In the genomic region with DNA sequence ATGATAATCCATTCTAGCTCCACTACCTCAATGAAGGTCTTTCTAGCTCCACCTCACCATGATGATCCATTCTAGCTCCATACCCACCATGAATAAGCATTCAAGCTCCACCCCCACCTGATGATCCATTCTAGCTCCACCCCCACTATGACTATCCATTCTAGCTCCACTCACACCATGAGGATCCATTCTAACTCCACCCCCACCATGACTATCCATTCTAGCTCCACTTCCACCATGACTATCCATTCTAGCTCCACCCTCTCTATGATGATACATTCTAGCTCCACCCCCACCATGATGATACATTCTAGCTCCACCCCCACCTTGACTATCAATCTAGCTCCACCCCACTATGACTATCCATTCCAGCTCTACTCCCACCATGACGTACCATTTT, we compare ENCODE assay signal across 12 mouse cellular contexts. TPM values are rescaled to one million over a fixed set of nuclear protein-coding genes. Genes with fewer than 3 reads are reported as not detected.
DNase-seq lines count a peak whose midpoint lies in the region; ATAC-seq lines count a peak whose summit lies in the region.
"Had no signal": no experiment of that assay in that cellular context is flagged by ENCODE, and none has a peak within 500 bp of the region (broad histone marks: within the 10 kb centered on the region; RNA-seq: fewer than 3 reads in every experiment).

No protein-coding gene starts in this region.

- DNase-seq in embryonic facial prominence, embryonic 11.5 days (ENCODE audit: low spot score) = no peak
- no peak for DNase-seq in embryonic facial prominence, embryonic 10.5 days (ENCODE audit: low spot score)
- no peak for DNase-seq in limb, embryonic 11.5 days (ENCODE audit: low spot score)
- DNase-seq in limb, embryonic 10.5 days (ENCODE audit: low spot score) = no peak
- no peak for DNase-seq in midbrain, embryonic 14.5 days
- no peak for DNase-seq in T-cell, adult 2 months (ENCODE audit: low spot score)
- DNase-seq in ovary, postnatal 14 days (ENCODE audit: low spot score) = no peak
- DNase-seq: cerebellum, adult 9-10 months; gastrocnemius, postnatal 36 days had no signal

- no peak overlapping the region for H3K27ac ChIP-seq in embryonic facial prominence, embryonic 11.5 days (replicated peaks; ENCODE audit: low read depth, low read length)
- no peak overlapping the region for H3K27ac ChIP-seq in embryonic facial prominence, embryonic 10.5 days (replicated peaks)
- no peak overlapping the region for H3K27ac ChIP-seq in limb, embryonic 11.5 days (replicated peaks; ENCODE audit: low read depth, low read length)
- H3K27ac ChIP-seq in limb, embryonic 10.5 days = no peak overlapping the region
- no peak overlapping the region for H3K27ac ChIP-seq in midbrain, embryonic 14.5 days (replicated peaks; ENCODE audit: low read depth, low read length)
- H3K27ac ChIP-seq: hindbrain, embryonic 14.5 days; liver, embryonic 14.5 days had no signal

- ATAC-seq in embryonic facial prominence, embryonic 11.5 days (replicated peaks; ENCODE audit: insufficient number of reproducible peaks, low FRiP score, low TSS enrichment, low read depth) = 0 out of 2 replicates have a peak, but pooled peaks have one; percentile 52
- 0 out of 2 replicates have a peak, but pooled peaks have one; percentile 62 for ATAC-seq in limb, embryonic 11.5 days (ENCODE audit: insufficient number of reproducible peaks, low FRiP score, low TSS enrichment, low read depth)
- peak; percentile 85 for ATAC-seq in erythroblast, adult 5-6 weeks (replicated peaks; ENCODE audit: low FRiP score, poor library complexity, severe bottlenecking)
- ATAC-seq in midbrain, embryonic 14.5 days (ENCODE audit: low FRiP score, low TSS enrichment) = peak; percentile 48

- no peak overlapping the region for H3K4me3 ChIP-seq in embryonic facial prominence, embryonic 11.5 days (ENCODE audit: low read depth, low read length)
- H3K4me3 ChIP-seq in embryonic facial prominence, embryonic 10.5 days = no peak overlapping the region
- H3K4me3 ChIP-seq in limb, embryonic 11.5 days (ENCODE audit: low read depth, low read length) = no peak overlapping the region
- no peak overlapping the region for H3K4me3 ChIP-seq in limb, embryonic 10.5 days
- H3K4me3 ChIP-seq in midbrain, embryonic 14.5 days (replicated peaks; ENCODE audit: low read depth, low read length) = no peak overlapping the region

- no peak overlapping the region for H3K4me2 ChIP-seq in embryonic facial prominence, embryonic 11.5 days (ENCODE audit: low read depth, low read length)
- H3K4me2 ChIP-seq in limb, embryonic 11.5 days (ENCODE audit: low read depth, severe bottlenecking) = no peak overlapping the region
- no peak overlapping the region for H3K4me2 ChIP-seq in midbrain, embryonic 14.5 days (ENCODE audit: low read length)
- H3K4me2 ChIP-seq: hindbrain, embryonic 14.5 days had no signal

- no peaks in the 10 kb centered on the region for H3K4me1 ChIP-seq in embryonic facial prominence, embryonic 11.5 days (ENCODE audit: control insufficient read depth, insufficient read depth, low read length)
- no peaks in the 10 kb centered on the region for H3K4me1 ChIP-seq in embryonic facial prominence, embryonic 10.5 days
- H3K4me1 ChIP-seq in limb, embryonic 11.5 days (ENCODE audit: control insufficient read depth, insufficient read depth, low read length) = no peaks in the 10 kb centered on the region
- peaks cover 3% of the 10 kb centered on the region; the same call in 1 of the 2 replicates for H3K4me1 ChIP-seq in limb, embryonic 10.5 days
- H3K4me1 ChIP-seq in midbrain, embryonic 14.5 days (ENCODE audit: control insufficient read depth, insufficient read depth, low read length) = 0 out of 2 replicates have a peak, but pooled peaks cover 5% of the 10 kb centered on the region

- no peaks in the 10 kb centered on the region for H3K27me3 ChIP-seq in embryonic facial prominence, embryonic 11.5 days (ENCODE audit: control insufficient read depth, insufficient read depth, low read length)
- H3K27me3 ChIP-seq in embryonic facial prominence, embryonic 10.5 days (replicated peaks; ENCODE audit: low read depth, poor library complexity, severe bottlenecking) = no peaks in the 10 kb centered on the region
- no peaks in the 10 kb centered on the region for H3K27me3 ChIP-seq in limb, embryonic 11.5 days (ENCODE audit: control insufficient read depth, insufficient read depth, low read length)
- no peaks in the 10 kb centered on the region for H3K27me3 ChIP-seq in limb, embryonic 10.5 days (ENCODE audit: low read depth, poor library complexity, severe bottlenecking)
- H3K27me3 ChIP-seq in midbrain, embryonic 14.5 days (ENCODE audit: control insufficient read depth, insufficient read depth, low read length) = no peaks in the 10 kb centered on the region

- WGBS in embryonic facial prominence, embryonic 11.5 days = 86% methylated on average over 1 of the region's 1 CpGs
- 89% methylated on average over 1 of the region's 1 CpGs for WGBS in embryonic facial prominence, embryonic 10.5 days
- WGBS in limb, embryonic 11.5 days = 88% methylated on average over 1 of the region's 1 CpGs
- WGBS in limb, embryonic 10.5 days = 87% methylated on average over 1 of the region's 1 CpGs
- WGBS in midbrain, embryonic 14.5 days = 89% methylated on average over 1 of the region's 1 CpGs

- H3K9me3 ChIP-seq in embryonic facial prominence, embryonic 11.5 days (replicated peaks; ENCODE audit: control insufficient read depth, low read length) = no peaks in the 10 kb centered on the region
- no peaks in the 10 kb centered on the region for H3K9me3 ChIP-seq in embryonic facial prominence, embryonic 10.5 days
- no peaks in the 10 kb centered on the region for H3K9me3 ChIP-seq in limb, embryonic 11.5 days (ENCODE audit: control insufficient read depth, low read length)
- H3K9me3 ChIP-seq in limb, embryonic 10.5 days (replicated peaks) = no peaks in the 10 kb centered on the region
- H3K9me3 ChIP-seq in midbrain, embryonic 14.5 days (ENCODE audit: control insufficient read depth, low read length) = no peaks in the 10 kb centered on the region

- H3K9ac ChIP-seq in embryonic facial prominence, embryonic 11.5 days (replicated peaks; ENCODE audit: low read length) = no peak overlapping the region
- no peak overlapping the region for H3K9ac ChIP-seq in limb, embryonic 11.5 days (ENCODE audit: low read length)
- H3K9ac ChIP-seq in midbrain, embryonic 14.5 days (replicated peaks; ENCODE audit: low read length) = no peak overlapping the region
- H3K9ac ChIP-seq: hindbrain, embryonic 14.5 days; liver, embryonic 14.5 days had no signal

- no peaks in the 10 kb centered on the region for H3K36me3 ChIP-seq in embryonic facial prominence, embryonic 11.5 days (replicated peaks; ENCODE audit: control insufficient read depth, insufficient read depth, low read depth, low read length)
- no peaks in the 10 kb centered on the region for H3K36me3 ChIP-seq in embryonic facial prominence, embryonic 10.5 days (replicated peaks)
- H3K36me3 ChIP-seq in limb, embryonic 11.5 days (ENCODE audit: control insufficient read depth, insufficient read depth, low read length) = no peaks in the 10 kb centered on the region
- H3K36me3 ChIP-seq in limb, embryonic 10.5 days = no peaks in the 10 kb centered on the region
- H3K36me3 ChIP-seq in midbrain, embryonic 14.5 days (ENCODE audit: control insufficient read depth, insufficient read depth, low read length) = no peaks in the 10 kb centered on the region

RNA-seq across cellular contexts. Expression of gene Nwd1, which starts 3.6 kb away (rescaled TPM):
- polyA plus RNA-seq in embryonic facial prominence, embryonic 11.5 days (2014; fragmentation: Nextera tagmentation; extraction: Ambion mirVana) = not detected in 2 replicates
- not detected in 2 replicates for polyA plus RNA-seq in embryonic facial prominence, embryonic 10.5 days (2016; fragmentation: Nextera tagmentation; extraction: Ambion mirVana)
- polyA plus RNA-seq in limb, embryonic 11.5 days (2014; fragmentation: Nextera tagmentation; extraction: Ambion mirVana) = 0.03 TPM in 1 of 2 replicates, not detected in the other
- 0.16 TPM in 1 of 2 replicates, not detected in the other for polyA plus RNA-seq in limb, embryonic 10.5 days (2016; fragmentation: Nextera tagmentation; extraction: Ambion mirVana)
- 0.58 and 0.84 TPM in 2 replicates for total RNA-seq in erythroblast, adult 5-6 weeks (2015; ENCODE audit: low replicate concordance)
- 0.14 and 1.3 TPM in 2 replicates for total RNA-seq in erythroblast, adult 5-6 weeks (2017; ENCODE audit: low replicate concordance)
- 1.00 and 1.1 TPM in 2 replicates for polyA plus RNA-seq in midbrain, embryonic 14.5 days (2014; fragmentation: Nextera tagmentation; extraction: Ambion mirVana)
